Mouse (Mus musculus): ENCODE measurements around the gene Ankrd11.

Ankrd11 gene

DNA sequence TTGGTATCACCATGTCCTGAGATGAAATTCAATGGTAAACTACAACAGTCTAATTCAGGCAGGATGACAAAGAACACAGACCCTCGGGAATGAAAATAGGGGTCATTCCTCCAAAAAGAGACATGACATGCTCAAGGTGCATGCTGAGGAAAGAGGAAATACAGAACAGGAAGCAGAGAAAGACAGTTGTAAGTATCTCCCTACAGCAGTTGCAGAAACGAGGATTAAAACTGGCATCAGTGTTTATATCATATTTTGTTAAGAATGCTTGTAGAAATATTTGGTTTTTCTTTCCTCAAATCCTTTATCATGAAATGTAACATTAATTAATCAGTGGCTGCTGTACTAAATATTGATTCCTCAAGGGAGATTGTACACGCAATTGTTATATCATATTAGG is 75.4 kb downstream of the Ankrd11 start:
- DNase-seq (ENCODE audit: low read depth, low spot score), result no peak

DNA sequence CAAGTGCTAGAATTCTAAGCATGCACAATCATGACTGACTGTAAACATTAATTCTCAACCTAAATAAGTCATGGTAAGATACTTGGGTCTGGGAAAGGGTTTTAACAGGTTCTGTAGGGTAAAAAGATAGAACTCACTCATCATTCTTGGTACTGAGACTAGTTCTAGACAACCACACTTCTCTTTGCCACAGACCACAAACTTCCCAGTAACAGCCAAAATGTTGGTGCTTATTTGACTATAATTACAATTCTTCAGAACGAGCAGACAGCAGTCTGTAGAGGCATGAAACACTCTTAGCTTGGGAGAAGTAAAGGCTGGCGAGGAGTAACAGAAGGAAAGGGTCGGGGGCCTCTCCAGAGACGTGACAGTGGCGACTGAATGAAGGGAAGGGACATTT is 80.0 kb downstream of the Ankrd11 start:
- DNase-seq (ENCODE audit: low read depth, low spot score), result no peak

DNA sequence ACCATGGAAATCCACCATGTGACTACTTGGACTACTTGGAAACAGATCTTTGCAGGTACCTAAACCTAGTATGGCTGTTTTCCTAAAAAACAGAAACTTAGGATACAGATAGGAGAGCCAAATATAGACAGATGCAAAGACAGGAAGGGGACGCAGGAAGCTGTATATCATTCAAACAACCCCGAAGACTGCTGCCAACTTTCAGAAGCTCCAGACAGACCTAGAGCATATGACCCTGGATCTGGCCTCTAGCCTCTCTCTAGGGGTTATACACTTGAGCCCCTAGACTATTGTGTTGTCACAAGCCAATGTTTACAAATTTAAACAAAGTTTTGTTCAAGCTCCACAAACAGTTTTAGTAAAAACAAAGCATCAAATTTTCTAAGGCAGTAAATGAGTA is 80.6 kb downstream of the Ankrd11 start:
- no peak for DNase-seq (ENCODE audit: low read depth, low spot score)

GRCm38 (mm10) chr8:122960932-122961331 is 81.1 kb downstream of the Ankrd11 start:
- DNase-seq (ENCODE audit: low read depth, low spot score), result no peak

- DNase-seq (ENCODE audit: low read depth, low spot score), result no peak
Measured at GRCm38 (mm10) chr8:122960323-122960722, 81.8 kb downstream of the Ankrd11 start.

DNA sequence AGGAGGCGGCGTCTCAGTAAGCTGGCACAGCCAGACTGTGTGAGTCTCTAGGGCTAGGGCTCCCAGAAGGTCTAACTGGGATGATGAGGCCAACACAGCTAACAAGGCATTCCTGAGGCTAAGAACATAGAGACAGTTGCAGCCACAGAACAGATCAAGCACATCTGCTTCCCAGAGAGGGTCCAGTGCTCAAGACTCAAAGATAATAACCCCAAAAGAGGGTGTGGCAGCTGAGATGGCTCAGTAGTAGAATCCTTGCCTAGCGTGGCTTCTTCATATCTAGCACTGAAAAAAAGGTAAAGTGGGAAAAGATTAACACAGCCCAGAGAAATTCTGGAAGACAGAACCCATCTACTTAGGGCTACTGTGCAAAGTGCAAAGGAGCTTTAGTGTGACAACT is 86.1 kb downstream of the Ankrd11 start:
- DNase-seq (ENCODE audit: low read depth, low spot score), result no peak

GRCm38 (mm10) chr8:122955195-122955594 is 86.9 kb downstream of the Ankrd11 start:
- no peak for DNase-seq (ENCODE audit: low read depth, low spot score)

DNA sequence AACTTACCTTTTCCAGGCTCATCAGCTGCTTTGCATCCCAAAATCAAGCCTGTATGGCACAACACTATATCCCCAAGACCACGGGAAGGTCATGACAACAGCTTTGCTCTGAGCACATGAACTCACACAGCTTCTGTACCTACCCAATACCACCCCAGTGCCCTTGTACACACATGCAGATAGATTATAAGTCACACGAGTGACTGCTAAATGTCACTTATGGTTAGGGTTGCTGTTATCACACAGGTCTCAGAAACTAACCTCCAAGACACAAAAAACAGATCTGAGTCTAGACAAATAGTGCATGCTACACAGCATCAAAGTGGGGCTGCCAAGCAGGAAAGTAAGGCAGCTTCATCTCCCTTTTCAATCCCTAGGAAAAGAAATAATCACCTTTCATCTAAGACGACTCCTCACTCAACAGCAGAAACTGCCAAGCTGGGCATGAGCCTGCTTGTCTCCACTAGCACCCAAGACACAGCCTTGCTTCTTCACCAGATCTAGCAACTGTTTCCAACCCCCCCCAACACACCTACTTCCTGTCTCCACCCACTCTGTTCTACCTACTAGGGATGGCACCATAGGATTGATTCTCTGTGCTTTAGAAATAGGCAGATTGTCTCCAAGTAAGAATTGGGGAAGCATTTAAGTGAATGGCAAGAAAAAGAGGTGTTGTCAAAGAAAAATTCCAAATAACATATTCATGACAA is 87.8 kb downstream of the Ankrd11 start:
- DNase-seq (ENCODE audit: low read depth, low spot score), result peak; percentile 50

DNA sequence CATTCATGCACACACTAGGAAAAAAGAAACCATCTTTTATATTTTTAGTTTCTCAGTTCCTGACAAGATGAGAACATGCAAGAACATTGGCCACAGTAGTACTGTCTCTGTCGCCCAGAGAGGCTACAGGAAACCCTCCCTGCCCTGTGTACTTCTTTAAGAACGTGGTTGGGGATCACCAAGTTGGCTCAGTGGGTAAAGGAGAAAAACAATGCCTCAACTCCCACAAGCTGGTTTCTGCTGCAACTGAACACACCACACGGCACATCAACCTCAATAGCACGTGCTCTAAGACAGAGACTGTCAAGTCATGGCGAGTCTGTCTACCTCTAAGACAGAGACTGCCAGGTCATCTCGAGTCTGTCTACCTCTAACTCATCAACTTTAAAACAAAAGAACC is 89.0 kb downstream of the Ankrd11 start:
- no peak for DNase-seq (ENCODE audit: low read depth, low spot score)

DNA sequence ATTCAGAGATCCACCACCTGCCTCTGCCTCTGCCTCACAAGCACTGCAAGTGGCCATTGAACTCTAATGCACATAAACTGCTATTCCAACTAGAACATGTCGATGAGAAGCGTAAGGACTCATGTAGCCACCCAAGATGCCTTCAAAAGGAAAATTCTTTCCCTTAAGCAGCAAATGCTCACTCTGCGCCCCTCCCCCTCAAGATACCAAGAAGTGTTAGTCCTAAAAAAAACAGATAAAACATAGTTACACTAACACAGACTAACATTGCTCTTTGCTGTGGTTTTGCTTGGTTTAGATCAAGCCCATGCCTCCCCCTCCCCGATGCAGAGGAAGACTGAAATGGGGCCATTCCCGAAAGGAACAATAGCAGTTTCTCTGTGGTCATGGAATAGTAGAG is 90.6 kb downstream of the Ankrd11 start:
- DNase-seq (ENCODE audit: low read depth, low spot score), result no peak

DNA sequence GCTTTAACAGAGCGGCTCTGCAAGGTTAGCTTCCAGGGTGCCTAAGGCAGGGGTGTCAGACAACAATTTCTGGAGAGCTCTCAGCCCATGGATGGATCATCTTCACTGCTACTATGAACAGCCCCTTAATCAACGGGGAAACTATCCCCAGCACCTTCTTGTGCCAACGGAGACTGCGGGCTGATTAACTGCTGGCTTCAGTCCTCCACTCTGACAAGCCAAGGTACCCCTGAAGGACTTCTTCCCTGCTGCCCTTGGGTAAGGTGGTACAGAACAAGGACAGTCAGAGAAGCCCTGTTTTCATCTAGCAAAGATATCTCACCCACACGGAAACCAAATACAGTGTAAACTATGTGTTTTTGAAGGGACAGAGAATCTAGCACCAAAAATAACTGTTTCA is 92.4 kb downstream of the Ankrd11 start:
- no peak for DNase-seq (ENCODE audit: low read depth, low spot score)

DNA sequence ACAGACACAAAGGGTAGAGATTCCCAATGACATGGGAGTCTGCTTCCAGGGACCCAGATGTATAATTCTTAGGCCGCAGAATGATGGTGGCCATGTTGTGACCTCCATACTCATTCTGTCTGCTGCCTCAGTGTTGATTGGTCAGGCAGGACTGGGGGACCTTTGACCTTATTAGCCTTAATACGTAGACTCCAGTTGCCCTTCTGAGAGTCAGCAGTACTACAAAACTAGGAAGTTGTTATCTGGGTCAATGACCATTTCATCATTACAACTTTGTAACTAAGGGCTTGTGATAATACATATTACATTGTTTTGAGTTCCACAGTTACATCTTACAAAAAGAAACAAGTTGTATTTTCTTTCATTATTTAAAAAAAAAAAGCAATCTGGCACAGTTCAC is 96.3 kb downstream of the Ankrd11 start:
- DNase-seq (ENCODE audit: low read depth, low spot score), result no peak

GRCm38 (mm10) chr8:122942803-122943713 is 99.0 kb downstream of the Ankrd11 start:
- peak; percentile 55 for DNase-seq (ENCODE audit: low read depth, low spot score)

DNA sequence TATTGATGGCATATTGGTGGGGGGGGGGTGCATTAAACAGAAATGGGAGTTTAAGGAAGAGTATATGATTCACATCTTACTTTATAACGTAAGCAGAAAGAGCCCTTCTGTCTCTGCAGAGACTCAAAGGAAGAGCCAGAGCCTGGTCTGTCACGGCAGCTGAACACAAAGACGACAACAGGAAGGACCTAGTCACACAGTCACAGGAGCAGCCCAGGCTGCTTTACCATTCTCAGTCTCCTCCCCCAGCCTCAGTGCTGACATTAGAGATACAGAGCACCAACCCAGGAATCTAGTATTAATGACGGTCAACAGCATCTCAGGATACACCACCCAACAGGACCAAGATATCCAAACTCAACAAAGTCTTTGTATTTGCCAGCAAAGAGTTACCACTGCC is 103.5 kb downstream of the Ankrd11 start:
- DNase-seq (ENCODE audit: low read depth, low spot score), result no peak

DNA sequence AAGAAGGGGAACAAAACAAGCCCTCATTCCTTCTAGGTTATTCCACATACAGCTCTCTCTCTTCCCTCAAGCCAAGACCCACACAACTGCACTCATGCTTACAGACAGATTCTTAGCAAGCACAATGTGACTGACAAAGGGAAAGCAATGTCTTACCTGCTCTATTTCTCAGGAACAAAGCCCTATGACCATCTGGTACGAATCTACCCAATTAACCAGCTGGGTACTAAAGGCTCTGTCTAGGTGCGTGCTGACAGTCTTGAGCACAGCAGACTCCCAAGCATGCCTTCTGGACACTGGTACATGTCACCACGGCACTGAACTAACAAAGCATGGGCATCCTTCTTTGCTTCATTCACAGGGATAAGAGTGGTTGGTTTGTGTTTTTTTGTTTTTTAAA is 103.9 kb downstream of the Ankrd11 start:
- DNase-seq (ENCODE audit: low read depth, low spot score), result no peak

GRCm38 (mm10) chr8:122937545-122938053 is 104.5 kb downstream of the Ankrd11 start:
- DNase-seq (ENCODE audit: low read depth, low spot score), result no peak

GRCm38 (mm10) chr8:122935912-122936311 is 106.2 kb downstream of the Ankrd11 start:
- no peak for DNase-seq (ENCODE audit: low read depth, low spot score)

GRCm38 (mm10) chr8:122935118-122935517 is 107.0 kb downstream of the Ankrd11 start:
- no peak for DNase-seq (ENCODE audit: low read depth, low spot score)

- DNase-seq (ENCODE audit: low read depth, low spot score), result no peak
Measured at GRCm38 (mm10) chr8:122933973-122934372, 108.1 kb downstream of the Ankrd11 start.

- no peak for DNase-seq (ENCODE audit: low read depth, low spot score)
Measured at GRCm38 (mm10) chr8:122932561-122932959, 109.5 kb downstream of the Ankrd11 start.

DNA sequence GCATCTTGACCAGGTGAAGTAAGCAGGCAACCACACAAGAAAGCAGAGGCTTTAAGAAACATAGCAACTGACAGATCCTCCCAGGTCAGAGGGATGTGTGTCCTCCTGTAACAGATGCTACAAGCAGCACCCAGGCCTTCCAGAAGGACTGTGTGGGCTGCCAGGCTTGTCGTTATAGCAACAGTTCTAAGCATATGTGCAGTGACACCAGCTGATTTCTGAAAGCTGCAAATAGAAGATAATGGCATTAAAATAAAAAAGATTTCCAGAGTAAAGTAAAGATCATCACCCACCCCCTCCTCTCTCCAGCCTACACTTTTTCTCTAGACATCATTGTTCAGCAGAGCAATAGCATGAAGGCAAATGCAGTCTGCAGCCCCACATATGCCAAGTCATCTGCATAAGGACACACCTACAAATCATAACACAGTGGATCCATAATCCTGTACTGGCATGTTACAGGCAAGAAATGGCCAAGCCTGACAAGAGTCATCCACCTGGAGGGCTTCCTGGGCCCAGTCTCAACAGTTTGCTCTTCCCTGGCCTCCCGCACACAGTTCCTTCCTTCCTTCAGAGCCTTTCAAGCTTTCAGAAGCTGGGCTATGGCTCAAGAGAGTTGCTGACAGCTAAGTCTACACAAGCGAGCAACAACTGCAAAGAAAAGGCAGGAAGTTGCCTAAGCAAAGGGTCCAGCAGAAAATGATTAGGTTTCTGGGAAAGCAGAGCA is 110.1 kb downstream of the Ankrd11 start:
- DNase-seq (ENCODE audit: low read depth, low spot score), result peak; percentile 96

- no peak for DNase-seq (ENCODE audit: low read depth, low spot score)
Measured at GRCm38 (mm10) chr8:122928631-122929224, 113.3 kb downstream of the Ankrd11 start.

Measured in telencephalon, adult 2 months (tissue).